Mouse (Mus musculus) activated CD4-positive, CD25-positive, alpha-beta regulatory T cell, adult 4 months (primary cell): Measurements from ENCODE around the gene Btnl9. TPM values are rescaled to one million over a fixed set of nuclear protein-coding genes. Genes with fewer than 3 reads are reported as not detected.
"Not testable (repeated sequence)": the region's sequence is repeated elsewhere in the genome, so short reads cannot be mapped to it uniquely, and the experiment has no call there.

Source experiments
- ATAC-seq: one replicate; pipeline ENCODE4 v1.8.0; 2017
- polyA plus RNA-seq, 2 experiments: library from polyadenylated mRNA; unstranded; fragments of 100-300 nt; shearing (Covaris generic); gene quantifications; one replicate each; pipeline ENCODE4 v1.2.1; 2017

The Btnl9 gene
- not detected for polyA plus RNA-seq

DNA sequence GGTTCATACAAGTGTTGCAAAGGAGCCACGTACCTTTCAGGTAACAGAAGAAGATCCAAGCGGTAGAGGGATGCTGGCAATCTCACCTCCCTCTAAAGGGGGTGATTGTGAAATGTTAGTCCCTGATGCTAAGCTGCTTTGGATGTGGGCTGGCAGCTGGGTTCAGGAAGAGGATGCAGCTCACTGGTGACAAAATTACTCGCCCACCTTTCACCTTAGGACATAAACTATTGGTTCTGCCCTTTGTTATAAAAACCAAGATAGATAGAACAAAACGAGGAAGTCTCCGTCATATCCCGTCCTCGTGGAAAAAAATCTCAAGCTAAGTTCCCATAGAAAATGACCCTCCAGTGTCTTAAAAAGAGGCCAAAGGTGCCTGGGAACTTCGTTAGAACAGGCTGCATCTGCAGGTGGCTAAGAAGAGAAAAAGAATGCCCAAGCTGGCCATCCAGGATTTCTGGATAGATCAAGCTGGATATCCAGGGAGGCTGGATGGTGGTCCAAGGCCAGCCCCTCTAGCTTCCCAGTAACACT is at the start of gene Btnl9:
Gene Btnl9 (minus strand): TSS at position 205 of the 534 bp plus-strand sequence.
- no peak for ATAC-seq

DNA sequence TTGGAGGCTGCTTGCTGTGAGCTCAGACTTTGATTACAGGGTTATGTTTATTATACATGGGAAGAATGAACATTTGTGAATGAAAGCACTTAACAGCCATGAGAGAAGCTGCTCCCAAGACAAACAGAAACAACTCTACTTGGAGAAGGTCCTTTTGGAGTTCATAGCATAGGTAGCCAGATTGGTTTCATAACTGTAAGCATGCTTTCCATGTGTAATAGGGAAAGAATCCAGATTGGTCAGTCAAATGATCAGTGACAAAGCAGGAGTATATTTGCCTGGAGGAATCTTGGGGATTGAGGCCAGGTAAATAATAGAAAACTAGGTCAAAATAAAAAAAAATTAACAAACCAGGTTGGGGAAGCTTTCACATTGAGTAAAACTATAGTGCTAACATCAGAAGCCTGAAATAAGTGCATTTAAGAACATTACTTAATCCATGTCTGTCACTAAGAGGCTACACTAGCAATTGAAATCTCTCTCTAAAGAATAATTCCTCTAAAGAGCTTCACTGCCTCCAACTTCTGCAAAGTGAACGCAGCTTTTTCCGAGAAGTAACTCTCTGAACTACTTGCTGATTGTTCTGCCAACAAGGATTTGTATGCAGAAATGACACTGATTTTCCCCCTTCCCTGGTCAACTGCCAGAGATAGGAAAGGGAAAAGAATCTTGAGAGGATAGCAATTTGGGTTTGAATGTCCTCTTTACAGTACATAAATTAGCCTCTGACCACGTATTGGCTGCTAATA is 48.7 kb upstream of the Btnl9 start:
- no peak for ATAC-seq

DNA sequence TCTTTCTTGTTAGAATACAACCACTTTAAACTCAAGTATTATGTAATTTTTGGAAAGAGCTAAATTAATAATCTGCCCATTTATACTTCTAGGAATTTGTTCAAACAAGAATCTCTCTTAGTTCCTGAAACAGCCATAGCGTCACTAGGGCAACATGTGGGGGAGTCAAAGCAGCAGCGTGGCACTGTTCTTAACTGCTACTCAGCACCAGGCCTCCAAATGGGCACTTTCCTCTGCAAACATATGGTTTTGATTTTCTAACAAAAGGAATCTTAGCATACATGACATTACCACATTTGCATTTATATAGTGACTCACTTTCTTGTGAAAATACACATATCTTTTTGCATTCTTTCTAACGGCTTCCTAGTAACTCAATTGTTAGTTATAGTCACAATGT is 45.8 kb upstream of the Btnl9 start:
- no peak for ATAC-seq

DNA sequence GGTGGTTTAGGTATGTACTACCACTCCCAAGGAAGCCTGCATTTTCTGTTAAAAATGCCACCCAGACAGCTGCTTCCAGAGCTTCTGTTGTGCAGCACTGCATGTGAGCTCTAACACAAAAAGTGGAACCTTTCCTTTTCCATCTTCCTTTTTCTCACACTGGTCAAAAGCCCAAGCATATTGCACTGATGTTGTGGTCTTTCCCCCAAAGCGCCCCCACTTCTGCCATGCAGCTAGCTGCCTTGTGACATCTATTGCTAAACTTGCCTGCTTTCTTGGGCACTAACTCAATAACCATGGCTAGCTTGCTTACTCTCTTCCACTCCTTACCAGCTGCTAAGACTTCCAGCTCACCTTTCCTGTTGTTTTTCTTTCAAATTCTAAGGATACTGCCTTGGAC is 37.5 kb upstream of the Btnl9 start:
- no peak for ATAC-seq

DNA sequence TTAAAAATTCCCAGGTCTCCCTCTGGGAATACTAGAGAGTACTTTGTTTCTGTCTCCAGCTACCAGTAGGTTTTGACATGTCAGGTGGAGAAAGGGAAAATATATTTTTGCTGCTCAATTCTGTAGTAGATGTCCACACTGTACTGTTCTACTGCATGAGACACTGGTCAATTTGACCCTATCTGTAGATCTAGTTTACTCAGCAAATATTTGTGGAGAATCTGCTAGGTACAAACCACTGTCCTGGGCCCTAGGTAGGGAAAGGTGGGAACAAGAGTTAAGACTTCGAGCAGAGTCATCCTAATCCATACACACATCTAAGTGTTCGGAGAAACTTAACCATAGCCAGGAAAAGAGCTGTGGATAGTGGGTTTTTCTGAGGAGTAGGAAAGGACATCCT is 32.3 kb upstream of the Btnl9 start:
- ATAC-seq: no peak

DNA sequence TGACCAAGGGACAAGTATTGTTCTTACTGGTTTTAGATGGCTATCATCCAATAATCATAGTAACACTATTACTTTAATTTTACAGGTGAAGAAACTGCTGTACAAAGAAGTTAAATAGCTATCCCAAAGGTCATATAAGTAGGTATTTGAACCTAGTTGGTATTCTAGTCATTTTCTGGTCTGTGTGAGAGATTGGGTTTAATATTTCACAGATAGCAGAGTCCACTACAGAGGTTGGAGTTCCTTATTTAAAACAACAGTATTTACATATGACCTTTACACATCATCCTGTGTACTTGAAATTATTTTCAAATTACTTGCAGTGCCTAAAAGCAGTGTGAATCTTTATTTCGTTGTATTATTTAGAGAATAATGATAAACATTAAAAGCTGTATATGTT is 26.5 kb upstream of the Btnl9 start:
- ATAC-seq: no peak

DNA sequence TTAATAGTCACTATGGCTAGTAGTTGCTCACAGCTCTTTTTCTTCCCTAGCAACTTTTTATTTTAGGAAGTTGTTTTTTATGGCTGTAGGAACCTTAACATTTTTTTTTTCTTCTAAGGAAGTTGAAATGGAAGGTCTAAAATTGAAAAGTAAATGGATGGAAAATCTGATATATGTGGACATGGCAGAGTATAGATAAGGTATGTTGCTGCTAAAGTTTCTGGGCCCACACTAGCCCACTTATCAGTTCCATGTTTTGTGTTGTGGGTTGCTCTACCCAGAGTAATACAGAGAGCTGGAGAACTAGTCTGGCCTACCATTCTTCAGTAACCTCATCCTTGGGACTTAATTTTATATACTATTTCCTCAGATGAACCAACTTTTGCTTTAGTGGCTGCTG is 25.6 kb upstream of the Btnl9 start:
- no peak for ATAC-seq

DNA sequence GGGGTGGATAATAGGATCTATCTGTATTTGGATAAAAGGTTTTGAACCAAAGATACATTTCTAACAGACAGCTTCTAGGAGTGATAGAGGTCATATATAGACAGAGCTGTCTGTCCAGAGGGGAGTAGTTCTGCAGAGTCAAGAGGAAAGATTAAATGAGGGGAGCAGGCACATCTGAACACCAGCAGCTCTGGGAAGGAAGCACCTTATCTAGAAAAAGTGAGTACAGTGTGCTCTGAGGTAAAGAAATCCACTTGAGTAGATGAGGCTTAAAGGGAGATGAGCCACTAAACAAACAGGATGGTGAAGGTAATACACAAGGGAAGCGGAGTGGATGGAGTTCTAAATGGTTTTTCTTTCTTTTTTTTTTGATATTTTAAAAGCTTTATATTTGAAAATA is 20.5 kb upstream of the Btnl9 start:
- no peak for ATAC-seq

DNA sequence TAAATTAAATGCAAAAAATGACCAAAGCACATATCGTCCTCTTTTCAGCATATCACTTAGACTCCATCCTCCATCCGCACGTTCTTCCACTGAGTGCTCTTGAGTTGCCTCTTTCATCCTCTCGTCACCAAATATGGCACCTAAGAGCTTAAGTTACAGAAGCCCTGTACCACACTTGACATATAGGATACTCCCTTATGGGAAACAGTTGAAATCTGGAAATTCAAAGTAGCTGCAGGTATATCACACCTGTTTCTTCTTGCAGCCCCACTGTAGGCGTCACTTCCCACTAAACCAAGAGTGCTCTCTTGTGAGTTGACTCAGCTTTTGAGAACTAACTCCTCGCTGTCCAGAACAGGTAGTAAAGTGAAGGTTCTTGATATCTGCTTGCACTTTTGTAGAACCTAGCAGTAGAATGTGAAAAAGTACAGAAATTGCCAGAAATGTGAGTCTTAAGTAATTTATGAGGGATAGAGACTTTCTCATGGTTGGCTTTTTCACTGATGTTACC is 18.2 kb upstream of the Btnl9 start:
- ATAC-seq: no peak

DNA sequence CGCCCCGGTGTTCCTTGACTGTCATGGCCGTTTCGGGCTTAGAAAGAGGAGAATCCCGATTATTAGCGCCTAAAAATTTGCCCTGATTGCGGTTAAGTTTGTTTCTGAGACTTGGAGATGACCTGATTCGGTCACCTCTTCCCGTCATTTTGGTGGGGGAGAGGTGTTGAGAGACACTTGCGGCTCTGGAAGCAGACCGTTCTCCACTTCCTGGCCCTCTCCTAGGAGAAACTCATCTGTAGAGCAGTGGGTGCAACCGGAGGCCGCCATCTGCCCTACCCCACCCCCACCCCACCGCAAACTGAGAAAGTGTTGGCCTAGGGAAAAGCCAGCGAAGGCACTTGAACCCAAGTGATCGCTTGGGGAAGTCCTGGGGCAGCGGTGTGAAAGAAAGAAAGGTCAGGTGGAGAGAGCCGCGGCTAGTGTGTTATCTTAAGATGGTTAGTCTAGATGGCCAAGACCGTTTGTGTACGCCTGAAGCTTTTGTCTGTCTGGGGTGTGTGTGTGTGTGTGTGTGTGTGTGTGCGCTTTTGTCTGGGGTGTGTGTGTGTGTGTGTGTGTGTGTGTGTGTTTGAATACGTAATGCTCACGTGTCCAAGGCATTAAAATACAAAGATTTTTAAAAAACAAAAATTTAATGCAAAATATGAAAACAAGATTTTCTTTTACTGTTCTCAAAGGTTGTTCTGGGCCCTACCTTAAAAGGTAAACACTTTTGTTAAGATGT is 17.0 kb upstream of the Btnl9 start:
- ATAC-seq: peak; percentile 55

DNA sequence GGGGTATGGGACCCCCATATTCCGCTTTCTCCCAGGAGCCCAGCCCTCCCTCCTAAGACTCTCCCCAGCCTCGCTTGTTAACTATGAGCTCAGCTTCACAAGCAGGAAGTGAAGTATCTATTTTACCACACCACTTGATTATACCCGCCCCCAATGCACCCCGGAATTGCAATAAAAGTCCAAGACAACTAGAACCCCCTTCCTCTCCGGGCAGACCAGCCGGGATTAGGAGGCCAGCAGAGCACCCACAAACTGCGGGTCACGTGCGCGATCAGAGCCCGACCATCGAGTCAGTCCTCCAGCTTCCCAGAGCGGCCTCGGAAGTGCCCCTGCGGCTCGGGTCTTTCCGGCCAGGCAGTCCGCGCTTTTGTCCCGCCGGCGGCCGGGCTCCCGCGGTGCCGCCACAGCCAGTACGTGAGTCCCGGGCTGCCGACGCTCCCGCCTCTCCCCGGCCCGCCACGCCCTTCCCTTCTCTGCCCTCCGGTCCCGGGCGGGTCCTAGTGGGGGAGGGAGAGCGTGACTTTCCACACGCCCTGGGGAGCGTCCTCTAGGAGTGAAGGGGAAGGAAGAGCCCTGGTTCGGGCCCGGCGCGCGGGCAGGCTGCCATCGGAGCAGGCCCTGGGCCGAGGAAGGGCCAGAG is 16.3 kb upstream of the Btnl9 start, which contains the start of gene Zfp62:
Gene Zfp62 (plus strand): TSS at position 164 of the 640 bp plus-strand sequence.
- ATAC-seq: peak; percentile 70

DNA sequence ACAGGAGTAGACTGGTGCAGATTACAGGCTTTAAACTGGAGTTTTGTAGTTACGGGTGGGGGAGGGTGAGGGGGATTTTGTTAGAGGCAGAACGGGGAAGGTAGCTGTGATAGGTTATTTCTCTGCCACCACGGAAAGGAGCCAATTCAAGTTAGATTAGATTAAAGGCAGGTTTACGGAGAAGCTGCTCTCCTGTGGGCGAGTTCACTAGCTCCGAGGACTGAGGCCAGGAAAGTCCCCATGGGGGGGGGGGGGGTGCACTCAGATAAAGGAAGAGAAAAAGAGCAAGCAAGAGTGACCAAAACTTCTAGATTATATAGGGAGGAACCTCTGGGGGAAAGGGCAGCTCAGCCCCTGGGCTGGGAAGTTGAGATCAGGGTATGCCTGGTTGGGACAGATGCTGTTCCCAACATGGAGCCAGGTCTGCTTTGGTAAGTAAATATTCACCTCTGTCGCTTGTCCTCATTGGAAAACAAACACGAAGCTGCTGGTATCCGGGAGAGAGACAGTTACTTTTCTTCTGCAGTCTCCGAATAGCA is 15.6 kb upstream of the Btnl9 start:
- ATAC-seq: peak; percentile 20

DNA sequence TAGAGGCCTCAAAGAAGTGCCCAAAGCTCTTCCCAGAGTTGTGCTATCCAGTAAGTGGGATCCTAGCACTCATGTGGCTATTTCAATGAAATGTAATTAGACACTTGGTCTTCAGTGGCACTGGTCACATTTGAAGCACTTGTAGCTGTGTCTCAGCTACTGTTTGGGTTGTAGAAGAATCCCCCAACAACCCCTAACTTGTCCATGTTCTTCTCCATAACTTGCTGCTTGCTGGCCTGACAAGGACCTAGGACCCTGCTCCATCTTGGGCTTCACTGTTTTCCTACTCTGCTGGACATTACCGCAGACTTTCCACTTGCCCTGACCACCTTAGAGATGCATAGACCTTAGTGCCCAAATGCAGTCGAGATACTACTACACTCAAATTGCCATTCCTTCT is 15.1 kb upstream of the Btnl9 start:
- no peak for ATAC-seq

DNA sequence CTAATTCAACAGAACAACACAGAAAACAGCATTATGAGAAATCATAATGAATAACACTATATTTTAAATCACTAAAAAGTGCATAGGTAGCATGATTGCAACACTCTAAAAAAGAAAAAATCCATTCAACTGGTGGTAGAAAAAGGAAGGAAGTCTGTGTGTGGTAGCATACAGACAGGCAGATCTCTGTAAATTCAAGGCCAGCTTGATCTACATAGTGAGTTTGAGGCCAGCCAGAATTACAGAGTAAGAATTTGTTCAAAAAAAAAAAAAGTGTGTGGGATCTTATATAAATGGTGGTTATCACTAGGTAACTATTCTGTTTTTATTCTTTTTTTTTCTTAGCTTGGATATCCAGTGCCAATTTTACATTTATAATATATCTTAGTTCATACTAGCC is 14.2 kb upstream of the Btnl9 start:
- no peak for ATAC-seq

DNA sequence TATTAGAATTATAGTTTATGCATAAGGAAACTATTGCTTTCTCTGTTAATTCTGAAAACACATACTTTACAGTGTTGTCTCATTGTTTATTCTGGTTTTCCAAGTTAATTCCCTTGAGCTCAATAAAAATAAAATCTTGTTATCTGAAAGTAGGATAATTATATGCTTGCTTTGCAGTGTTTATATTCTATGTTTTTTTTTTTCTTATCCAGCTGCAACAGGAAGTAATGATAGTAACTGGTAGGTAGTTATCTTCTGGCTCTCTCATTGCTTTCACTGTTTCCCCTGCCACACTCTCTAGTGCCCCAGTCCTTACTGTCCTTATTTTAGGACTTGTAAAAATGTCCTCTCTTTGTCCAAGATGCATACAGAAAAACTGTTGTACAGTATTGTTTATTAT is 13.7 kb upstream of the Btnl9 start:
- no peak for ATAC-seq

DNA sequence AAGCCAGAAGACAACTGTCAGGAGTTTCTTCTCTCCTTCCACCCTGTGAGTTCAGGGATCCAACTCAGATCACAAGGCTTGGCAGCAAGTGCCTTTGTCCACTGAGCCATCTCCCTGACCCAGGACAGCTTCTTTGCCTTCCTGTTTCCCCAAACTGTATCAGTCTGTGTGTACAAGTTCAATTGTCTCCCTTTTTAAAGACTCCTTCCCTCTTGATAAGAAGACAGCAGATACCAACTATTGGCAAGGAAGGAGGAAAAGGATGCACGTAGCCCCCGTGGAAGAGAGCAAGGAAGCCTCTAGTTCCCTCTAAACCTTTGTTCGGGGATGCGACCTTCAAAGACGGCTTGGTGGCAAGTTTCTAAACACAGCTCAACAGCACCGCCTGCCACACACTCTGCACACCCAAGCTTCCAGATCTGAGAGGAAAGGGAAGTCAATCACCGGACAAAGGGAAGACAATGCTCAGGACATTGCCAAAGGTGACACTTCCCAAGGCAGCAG is 8.9 kb upstream of the Btnl9 start:
- ATAC-seq: no peak

DNA sequence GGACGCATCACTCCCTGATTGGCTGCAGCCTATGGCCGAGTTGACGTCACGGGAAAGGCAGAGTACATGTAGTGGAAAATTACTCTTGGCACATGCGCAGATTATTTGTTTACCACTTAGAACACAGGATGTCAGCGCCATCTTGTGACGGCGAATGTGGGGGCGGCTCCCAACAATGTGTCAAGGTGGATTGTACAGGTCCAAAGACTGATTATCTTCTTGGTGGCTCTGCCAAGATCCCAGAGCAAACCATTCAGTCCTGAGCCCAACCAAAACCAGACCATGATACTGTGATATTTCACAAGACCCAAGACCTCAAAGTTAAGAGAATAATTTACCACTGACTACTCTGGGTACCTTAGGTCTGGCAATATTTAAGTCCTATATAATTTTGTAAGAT is 7.8 kb upstream of the Btnl9 start:
- not testable (repeated sequence) for ATAC-seq

DNA sequence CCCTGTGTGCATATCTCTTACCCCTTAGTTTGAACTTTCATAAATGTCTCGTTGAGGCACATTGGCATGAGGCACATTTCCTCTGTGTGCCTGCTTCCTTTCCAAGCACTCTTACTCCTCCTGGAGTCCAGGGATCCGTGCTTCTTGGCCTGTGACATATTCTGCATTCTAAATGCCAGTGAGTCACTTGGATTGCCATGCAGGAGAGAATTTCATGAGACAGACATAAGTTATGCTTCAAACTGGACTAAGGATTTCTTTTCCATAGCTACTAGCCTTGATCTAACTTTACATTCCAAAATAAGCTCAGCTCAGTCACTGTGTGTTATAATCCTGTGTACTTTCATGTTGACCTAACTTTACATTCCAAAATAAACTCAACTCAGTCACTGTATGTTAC is 4.1 kb upstream of the Btnl9 start:
- ATAC-seq: no peak

DNA sequence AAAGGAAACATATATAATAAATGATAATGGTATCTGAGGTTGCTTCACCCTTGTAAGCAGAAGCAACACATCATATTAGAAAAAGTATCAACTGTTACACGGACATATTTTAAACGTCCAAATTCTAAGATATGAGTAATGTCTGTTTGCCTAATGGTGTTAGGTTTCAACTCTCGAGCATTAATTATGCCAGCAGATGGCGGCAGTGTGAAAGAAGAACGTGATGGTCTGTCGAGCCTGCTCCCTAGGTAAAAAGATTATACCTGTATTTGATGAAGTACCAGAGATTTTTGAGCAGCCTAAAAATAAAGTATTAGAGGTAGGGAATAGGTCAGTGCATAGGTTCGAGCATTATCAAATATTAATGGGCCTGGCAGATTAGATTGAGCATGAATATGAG is 2.8 kb upstream of the Btnl9 start:
- ATAC-seq: no peak

DNA sequence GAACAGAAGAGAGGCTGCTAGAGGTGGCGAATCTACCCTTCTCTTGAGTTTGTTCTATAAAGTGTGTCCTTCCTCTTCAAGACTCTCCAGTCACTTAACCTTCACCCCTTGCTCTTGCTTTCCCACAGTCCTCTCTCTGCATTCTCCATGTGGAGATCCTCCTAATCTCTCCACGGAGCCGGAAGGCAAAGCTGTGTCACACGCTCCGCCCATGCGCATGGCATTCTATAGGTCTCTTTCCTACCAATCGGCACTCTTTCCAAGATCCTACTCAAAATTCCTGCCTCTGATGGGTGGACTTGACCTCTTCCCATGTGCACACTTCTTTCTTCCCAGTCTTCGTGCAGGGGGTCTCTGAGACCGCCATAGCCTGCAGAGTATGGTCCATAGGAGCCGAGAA is 742 bp upstream of the Btnl9 start:
- no peak for ATAC-seq

DNA sequence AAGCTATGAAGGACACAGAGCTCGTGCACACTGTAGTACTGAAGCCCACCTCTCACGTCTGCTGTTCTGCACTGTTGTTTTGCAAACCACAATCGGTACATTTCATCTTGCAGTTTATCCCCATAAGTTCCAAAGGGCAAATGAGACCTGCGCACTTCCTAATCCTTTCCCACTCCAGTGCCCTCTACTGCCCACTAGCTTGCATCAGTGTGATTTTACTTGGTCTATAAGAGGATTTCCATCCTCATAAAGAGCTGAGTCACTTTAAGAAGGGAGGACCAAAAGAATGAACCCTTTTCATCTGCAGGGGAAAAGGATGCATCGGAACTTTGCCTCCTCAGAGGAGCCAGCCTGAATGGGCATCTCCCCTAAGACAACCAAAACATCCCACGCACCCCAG is 507 bp downstream of the Btnl9 start:
- no peak for ATAC-seq

DNA sequence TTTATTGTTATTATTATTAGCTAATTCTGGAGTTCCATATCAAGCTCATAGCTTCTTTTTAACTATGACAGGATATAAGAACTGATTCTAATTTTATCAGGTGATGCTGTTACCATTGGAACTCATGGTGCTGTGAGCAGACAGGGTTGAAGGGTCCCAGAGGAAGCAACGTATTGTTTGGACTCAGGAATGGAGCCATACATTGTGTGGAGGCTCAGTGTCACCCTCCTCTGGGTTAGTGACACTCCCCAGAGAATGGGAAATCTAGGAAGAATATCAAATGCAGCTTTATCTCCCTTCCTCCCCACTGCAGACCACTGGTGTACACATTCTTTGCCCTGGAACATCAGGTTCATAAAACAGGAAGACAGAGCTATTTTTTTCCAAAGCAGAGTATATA is 3.8 kb downstream of the Btnl9 start:
- no peak for ATAC-seq
